Mouse (Mus musculus) neural tube, embryonic 10.5 days (tissue): ENCODE data around the gene Alpl.
A peak's percentile ranks its signal among the peaks of the same experiment; 100 is the strongest.

ENCODE experiments used
- DNase-seq: peaks from one replicate; pipeline ENCODE4 v3.0.0-alpha.2; 2017; ENCODE audit warnings: low spot score; ENCODE audit errors: extremely low spot score

The Alpl gene

DNA sequence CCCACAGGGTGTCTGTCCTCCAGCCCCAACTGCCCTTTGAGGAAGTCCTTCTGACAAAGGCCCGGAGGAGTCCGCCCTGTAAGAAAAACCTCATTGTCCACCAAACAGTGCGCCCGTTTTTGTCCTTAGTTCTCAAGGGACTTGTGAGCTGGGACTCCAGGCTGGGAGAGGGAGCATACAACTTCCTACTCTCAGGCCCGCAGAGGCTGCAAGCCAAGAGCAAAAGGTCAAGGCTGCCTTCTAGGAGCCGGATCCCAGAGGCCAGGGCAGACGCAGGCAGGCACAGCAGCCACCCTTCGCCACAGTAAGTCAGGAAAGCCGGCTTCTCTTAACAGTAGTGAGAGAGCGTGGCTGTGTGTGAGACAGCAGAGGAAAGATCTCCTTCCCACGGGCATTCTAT lies 4.1 kb upstream of the Alpl start:
- DNase-seq = no peak

DNA sequence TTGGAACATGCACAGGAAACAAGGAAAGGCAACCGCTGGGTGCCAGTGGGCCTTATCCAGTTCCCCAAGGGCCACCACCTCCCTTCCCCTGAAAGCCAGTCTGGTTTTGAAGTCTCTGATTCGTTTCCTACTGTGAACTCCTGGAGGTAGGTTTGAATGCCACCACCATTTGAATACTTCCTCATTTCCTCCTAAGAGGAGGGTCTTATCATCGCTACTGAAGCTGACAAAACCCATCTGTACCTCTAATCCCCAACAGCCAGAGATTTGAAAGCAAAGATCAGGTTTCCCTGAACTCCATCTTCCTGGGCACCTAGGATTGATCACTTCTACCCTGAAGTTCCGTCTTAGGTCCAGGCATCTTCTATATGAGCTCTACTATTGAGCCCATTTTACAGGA lies 854 bp upstream of the Alpl start:
- no peak for DNase-seq

DNA sequence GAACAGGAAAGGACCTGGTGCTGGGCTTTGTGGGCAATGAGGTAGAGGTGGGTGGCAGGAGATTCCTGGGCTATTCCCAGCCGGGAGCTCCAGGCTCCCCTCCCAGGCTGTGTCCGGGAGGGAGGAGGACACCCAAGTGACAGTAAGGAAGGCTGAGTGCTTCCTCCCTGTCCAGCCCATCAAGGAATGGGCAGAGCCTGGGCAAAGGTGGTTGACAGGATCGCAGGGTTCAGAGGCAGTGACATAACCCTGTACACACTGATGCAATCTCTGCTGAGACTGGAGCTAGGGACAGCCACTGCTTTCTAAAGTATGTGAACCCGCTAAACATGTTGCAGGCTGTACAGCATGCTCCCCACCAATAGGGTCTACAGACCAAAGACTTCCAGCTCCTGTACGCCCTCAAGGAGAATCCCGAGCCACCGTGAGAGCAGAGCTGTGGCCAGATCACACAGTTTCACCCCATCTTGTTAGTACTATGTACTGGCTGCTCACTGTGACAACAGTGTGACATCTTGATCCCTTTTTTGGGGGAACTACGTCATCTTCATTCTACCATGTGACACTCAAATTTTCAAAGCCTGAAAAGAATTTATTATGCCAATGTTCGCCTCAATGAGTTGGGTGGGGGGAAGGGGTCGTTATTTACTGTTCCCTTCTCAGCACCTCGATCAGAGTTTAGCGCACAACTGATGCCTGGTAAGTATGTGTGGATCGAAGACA lies 1.8 kb downstream of the Alpl start:
- DNase-seq = no peak

DNA sequence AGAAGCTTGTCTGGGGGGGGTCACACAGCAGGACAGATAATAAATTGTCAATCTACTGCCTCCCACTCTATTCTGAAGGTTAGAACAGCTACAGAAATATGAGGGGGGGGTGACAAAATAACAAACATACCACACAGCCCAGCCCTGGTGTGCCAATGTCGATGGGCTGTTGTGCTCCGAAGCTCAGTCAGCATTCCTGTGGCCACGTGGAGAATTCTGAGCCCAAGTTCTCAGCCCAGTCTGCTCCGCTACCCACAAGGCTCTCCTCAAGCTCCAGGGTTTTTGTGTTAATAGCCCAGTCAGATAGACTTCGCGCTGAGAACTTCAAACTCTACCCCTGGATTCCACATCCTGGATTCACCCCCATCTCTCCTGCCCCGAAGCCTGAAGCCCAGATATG lies 2.6 kb downstream of the Alpl start:
- no peak for DNase-seq

DNA sequence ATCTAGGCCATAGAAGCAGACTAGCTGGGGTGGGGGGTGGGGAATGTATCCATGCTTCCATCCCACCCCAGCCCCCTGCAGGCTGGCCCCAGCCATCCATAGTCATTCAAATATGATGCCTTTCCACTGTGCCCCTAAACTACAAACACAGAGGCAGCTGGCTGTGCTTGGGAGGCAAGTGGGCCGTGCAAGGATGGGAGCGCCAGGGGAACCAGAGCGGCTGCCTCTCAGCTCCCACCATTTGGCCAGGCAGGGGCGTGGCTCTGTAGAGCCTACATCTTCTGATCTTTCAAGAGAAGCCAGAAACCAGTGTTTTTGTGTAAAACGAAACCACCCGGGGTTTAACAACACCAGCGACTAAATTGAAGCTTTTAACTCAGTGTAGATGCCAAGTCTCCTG lies 4.7 kb downstream of the Alpl start:
- no peak for DNase-seq

DNA sequence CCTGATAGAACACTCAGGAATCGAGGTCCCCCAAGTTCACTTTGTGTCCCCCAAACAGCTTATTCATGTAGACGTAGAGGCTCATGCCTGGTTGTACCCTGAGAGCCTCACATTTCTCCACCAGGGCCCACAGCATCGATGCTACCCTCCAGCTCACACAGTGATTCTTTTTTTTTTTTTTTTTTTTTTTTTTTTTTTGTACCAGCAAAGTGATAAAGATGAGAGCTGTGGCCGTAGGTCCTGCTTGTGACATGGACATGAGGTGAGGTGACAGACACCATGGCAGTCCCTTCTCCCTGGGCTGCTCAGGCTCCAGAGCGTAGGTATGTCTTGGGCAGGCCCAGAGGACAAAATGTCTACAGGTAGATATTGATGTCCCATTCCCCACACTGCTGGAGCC lies 5.2 kb downstream of the Alpl start:
- no peak for DNase-seq

DNA sequence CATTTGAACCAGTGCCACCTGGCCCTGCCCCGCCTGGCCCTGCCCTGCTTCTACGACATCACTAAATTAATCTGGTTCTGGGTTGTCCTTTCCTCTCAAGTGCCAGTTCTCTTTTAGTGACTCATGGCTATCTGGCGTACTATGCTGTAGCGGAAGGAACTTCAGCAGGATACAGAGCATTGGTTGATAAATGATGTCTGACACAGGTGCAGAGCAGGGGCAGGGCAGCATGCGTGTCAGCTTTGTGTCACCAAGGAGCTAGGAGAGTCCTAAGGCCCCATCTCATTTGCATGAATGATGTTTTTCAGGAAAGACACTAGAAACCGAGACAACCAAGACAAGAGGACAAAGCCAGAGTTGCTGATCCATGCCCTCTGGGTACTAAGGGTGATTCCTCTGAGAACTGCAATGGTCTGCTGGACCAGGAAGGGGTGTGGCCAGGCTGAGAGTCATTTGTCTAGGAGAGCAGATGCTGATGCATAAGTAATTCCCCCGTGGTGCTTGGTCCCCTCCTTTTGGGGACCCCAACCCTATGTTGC lies 7.6 kb downstream of the Alpl start:
- no peak for DNase-seq

DNA sequence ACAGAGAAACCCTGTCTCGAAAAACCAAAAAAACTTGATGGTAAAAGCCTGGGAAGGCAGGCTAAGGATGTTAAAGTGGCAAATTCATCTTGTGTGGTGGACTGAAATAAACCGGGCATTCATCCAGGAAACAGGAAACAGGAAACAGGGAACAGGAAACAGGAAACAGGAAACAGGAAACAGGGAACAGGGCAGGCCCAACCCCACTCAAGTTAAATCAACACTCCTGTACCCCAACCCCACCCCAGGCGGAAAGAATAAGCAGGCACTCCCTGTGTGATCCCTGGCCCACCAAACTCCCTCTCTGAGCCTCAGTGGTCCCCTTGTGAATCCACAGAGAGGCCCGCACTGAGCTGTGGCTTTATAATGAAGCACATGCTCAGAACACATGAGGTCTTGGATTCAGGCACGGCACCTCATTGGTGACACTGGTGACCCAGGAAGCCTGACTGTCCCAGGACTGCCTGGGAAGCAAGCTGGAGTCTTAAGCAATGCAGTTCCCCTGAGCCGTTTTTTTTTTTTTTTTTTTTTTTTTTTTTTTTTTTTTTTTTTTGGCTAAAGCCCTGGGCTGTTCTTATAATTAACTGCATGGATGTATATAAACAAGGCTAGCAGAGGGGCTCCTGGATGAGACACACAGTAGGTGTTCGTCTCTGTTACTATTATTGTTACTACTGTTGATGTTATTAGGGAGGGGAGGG lies 8.4 kb downstream of the Alpl start:
- no peak for DNase-seq

DNA sequence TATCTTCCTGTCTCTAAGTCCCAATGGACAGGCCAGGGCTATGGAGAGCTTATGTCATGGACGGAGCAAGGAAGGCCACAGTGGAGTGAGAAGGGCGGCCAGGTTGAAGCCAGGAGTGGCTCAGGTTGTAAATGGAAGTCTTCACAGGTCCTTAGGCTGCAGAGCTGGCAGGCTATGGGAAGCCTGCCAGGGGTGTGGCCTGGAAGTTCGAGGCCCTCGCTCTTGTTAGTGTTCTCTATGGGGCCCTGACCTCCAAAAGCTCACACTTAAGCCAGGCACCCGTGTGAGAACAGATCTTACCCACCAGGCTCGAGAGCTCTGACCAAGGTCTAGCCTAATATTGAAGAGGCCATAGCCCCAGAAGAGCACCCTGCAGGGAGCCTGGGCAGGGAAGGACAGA lies 9.7 kb downstream of the Alpl start:
- no peak for DNase-seq

DNA sequence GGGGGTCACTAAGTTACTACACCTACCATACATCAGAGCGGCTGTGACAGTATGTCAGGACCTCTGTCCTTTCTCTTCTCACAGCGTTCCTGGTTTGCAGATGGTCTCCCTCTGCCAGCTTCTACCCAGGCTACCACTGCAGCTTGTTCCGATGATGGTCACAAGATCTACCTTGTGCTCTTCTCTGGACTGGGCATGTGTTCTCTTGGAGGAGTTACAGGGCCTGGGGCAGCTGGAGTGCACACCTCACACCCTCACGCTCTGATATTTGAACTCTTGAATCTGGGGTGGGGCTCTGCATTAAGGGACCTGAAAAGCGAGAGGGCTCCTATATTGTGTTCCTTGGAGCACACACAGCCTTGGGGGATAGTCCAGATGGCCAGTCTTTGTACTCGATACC lies 10.9 kb downstream of the Alpl start:
- DNase-seq = no peak

DNA sequence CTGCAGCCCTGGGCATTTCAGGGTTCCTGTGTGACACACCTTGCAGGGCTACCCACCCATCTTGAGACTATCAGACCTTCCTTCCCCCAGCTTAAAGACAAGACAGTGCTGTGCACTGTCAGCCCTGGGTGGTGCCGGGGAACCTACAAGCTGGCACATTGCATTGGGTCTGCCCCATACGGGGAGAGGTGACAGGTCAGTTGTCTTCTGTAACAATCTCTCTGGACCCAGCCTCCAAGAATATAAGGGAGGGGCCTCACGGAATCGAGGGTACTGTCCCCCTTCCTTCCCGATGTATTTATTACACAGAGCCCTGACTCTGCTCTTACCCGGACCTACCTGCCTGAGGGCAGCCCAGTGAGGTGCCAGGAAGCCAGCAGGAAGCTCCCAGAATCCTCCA lies 11.4 kb downstream of the Alpl start:
- no peak for DNase-seq

DNA sequence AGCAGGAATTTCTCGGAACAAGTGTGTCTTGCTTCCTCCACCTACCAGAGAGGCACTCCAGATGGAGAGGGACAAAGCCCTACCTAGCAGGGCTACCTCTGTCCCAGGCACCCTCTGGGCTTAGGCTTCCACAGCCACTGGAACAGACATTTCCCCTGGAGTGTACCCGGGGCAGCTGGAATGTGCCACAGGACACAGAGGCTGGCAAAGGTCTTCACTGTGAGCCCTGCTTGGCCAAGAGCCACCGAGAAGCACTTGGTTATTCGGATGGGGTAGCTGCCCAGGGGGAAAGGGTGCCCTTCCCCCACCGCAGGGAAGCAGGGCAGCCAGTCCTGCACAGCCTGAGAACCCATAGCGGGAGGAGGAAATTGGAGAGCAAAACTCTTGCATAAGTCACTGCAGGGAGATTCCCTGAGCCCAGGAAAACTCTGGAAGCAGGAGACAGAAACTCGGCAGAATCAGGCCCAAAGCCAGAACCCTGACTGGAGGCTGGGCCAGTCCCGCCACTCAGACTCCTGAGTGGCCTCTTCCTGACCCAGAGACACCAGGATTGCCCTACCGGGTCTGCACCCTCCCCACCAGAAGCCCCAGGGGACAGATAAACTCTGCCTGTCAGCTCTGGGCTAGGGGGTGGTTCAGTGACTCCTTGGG lies 12.5 kb downstream of the Alpl start:
- DNase-seq = no peak

DNA sequence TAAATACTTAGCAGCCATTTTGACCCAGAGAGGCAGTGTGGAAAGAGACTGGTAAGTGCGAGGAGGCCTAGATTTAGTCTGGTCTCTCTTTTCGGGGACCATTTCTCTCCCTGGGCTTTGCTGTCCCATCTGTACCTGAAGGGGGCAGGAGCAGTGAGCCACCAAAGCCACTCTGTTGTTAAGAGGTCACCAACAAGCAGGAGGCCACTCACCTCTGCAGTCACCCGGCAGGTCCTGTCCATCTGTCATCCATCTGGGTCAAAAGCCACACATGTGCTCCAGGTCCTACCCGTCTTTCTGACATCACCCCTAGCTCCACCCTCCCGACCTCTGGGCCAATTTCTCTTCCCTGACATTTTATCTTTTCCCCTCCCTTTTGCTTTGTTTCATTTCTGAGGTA lies 14.2 kb downstream of the Alpl start:
- no peak for DNase-seq

DNA sequence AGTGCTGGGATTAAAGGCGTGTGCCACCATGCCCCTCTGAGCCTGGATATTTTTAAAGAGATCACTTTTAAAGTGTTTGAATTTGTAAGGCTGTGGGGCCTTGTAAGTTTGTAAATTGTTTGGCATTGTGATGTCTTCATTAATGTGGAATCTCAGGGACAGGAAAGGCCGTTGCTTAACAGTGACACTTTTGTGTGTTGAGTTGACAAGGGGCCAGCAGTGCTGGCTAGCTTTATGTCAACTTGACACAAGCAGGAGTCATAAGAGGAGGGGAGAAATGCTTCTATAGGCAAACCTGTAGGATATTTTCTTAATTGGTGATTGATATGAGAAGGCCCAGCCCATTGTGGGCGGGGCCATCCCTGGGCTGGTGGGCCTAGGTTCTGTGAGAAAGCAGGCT lies 15.2 kb downstream of the Alpl start:
- DNase-seq = no peak

DNA sequence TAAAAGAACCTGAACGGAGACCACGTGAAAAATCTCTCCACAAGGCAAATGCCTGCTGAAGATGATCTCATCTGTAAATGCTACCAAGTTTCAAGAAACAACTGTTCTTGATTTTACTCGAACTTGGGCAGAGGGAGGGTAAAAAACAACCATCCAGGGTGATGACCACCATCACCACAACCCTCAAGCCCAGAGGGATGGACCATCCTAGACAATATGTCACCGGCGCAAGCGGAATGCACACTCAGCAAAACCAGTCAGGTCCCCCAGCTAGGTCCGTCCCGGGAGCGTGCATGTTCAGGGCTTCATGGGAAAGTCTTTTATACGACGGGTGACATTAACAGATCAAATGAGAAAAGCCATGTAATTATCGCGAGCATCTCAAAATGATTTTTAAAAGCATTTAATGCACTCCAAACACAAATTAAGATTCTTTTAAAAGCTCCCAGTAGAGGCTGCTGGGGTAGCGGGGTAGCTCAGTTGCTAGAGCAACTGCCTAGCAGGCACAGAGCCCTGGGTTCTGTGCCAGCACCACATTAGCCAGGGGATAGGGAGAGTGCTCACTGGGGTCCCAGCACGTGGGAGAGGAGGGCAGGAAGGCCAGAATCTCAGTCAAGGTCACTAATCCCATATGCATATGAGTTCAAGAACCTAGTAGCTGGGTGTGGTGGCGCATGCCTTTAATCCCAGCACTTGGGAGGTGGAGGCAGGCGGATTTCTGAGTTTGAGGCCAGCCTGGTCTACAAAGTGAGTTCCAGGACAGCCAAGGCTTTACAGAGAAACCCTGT lies 17.6 kb downstream of the Alpl start:
- no peak for DNase-seq

DNA sequence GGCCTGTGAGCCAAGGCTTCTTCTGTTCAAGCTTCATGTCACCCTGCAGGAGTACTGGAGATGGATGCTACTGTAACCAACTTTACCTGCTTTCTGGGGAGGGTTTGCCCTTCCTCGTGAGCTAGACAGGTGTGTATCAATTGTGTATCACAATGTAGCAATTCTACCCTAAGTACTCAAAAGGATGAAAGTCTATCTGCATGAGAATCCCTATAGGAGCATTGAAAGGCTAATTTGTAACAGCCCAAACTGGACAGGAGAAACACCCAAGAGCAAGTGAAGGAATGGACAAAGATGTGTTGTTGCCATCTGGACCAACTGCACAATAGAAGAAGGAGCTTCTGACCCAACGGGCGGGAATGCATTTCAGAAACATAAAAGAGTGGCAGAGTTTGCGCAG lies 18.3 kb downstream of the Alpl start:
- DNase-seq = no peak

DNA sequence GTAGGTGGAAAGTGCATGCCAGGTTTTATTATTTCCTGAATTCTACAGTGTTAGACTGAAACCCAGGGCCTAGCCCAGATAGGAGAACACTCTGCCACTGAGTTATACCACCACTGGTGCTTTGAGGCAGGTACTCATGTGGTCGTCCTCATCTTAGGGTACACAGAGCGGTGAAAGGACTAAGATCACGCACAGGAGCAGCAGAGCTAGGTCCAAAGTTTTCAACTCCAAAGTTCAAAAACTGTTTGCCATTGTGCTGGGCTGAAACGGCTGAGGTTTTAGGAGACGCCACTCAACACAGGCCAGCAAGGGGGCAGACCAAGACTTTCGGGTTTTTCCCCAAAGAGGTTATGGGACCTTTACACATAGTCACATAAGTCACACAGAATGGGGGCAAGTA lies 21.7 kb downstream of the Alpl start:
- DNase-seq = no peak

DNA sequence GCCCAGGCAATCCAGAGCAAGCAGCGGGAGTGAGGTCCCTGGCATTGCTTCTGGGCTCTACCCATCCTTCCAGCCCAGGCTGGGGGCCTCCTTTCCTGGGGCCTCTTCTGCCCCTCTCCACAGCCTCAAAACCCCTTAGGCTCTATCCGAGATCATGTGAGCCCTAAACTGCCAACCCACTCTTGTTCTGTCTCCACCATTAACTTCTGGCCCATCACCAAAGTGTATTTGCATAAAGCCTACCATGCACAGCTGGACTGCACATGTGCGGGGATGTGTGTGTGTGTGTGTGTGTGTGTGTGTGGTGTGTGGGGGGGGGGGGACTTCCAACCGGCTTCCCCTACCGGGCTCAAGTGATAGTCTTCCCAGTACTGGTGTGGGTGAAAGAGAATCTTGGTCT lies 22.2 kb downstream of the Alpl start:
- no peak for DNase-seq

DNA sequence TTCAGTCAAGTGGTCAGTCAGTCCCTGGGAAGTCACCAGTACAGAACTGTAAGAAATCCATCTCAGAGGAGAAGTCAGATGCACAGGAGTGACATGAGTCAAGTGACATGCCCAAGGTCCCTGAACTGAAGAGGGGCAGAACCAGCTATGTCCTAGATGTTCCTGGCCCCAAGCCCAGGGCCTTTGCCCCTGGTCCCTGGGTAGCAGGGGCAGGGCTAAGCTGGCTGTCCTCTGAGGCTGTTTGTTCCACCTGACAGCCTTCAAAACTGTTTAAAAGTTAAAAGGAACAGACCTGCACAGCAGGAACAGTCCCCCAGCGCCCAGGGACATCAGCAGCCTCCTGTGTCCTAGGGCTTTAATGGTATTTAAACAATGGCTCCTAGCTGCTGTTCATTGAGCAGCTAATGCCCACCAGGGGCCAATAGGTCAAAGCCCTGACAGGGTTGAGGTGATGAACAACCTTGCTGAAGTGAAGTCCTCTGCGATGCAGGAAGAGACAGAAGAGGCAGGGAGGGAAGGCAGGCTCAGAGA lies 22.8 kb downstream of the Alpl start:
- DNase-seq = peak; percentile 31

DNA sequence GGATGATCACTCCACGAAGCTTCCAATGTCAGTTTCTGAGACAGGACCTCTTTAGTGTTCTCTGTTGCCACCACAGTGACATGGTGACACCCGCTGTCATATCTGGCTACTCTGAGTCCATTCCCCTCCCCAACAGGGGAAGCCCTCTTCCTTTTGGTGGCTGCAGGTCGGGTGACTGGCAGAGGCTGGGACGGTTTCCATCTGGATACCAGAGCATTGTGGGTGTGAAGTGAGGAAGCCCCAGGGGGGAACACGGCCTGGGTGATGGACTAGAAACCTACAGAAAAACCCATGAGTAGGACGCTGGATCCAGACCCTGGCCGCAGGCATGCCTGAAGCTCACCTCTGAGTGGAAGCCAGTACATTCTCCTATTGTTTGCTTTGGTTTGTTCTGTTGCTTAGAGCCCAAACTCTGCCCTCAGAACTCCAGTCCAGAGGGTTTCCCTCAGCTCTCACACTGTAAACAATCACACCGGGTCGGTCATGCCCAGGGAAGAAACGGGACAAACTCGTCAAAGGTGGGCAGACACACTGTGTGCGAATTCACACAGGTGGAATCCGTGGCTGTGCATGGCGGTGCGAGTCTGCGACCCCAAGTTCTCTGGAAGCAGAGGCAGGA lies 23.6 kb downstream of the Alpl start:
- DNase-seq = no peak

DNA sequence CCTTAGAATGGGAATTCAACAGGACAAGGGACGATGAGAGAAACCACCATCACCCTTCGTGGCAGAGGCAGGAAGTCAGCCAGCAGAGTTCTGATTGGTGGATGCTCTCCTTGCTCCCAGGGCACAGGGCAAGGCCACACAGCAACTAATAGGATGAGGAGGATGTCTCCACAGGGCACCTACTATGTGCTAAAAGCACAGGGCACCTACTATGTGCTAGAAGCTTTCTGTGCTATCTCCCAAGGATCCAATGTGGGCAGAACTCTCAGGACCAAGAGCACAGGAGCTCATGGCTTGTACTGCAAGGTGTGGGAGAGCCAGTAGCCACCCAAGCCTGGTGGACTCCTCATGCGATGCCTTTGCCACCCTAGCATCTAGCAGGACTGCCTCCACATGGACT lies 24.4 kb downstream of the Alpl start:
- no peak for DNase-seq
